Mouse (Mus musculus) liver, embryonic 11.5 days (tissue): ENCODE results near the gene Hk1. TPM values are rescaled to one million over a fixed set of nuclear protein-coding genes. Genes with fewer than 3 reads are reported as not detected.

Source experiments
- ATAC-seq: fragments of 200-750 bp; cut with Nextera tagmentation; replicated peaks from 2 replicates; pipeline ENCODE4 v1.8.0; 2017; ENCODE audit warnings: moderate number of reproducible peaks, mild to moderate bottlenecking, moderate TSS enrichment, moderate library complexity; ENCODE audit not compliant: low FRiP score
- DNase-seq: peaks from one replicate; pipeline ENCODE4 v3.0.0-alpha.2; 2017; ENCODE audit warnings: low spot score
- H3K27ac ChIP-seq: fragments of 300-500 bp; sonication (generic); 2 replicates; pipeline ENCODE4 v1.5.1; 2014; ENCODE audit warnings: mild to moderate bottlenecking, low read depth, low read length, control low read depth
- H3K27me3 ChIP-seq: fragments of 300-500 bp; sonication (generic); replicated peaks from 2 replicates; pipeline ENCODE4 v1.6.1; 2014; ENCODE audit warnings: low read length, mixed read lengths; ENCODE audit not compliant: control insufficient read depth, insufficient read depth
- H3K36me3 ChIP-seq: fragments of 300-500 bp; sonication (generic); 2 replicates; pipeline ENCODE4 v1.6.1; 2014; ENCODE audit warnings: mild to moderate bottlenecking, low read length, moderate library complexity, mixed read lengths; ENCODE audit not compliant: control insufficient read depth, insufficient read depth
- H3K4me1 ChIP-seq: fragments of 300-500 bp; sonication (generic); replicated peaks from 2 replicates; pipeline ENCODE4 v1.6.1; 2014; ENCODE audit warnings: low read length, mixed read lengths; ENCODE audit not compliant: control insufficient read depth, insufficient read depth
- H3K4me2 ChIP-seq: fragments of 300-500 bp; sonication (generic); 2 replicates; pipeline ENCODE4 v1.6.1; 2014; ENCODE audit warnings: mild to moderate bottlenecking, control low read depth, moderate library complexity
- H3K4me3 ChIP-seq: fragments of 300-500 bp; sonication (generic); 2 replicates; pipeline ENCODE4 v1.5.1; 2014; ENCODE audit warnings: low read depth, low read length, control low read depth
- H3K9ac ChIP-seq: fragments of 300-500 bp; sonication (generic); 2 replicates; pipeline ENCODE4 v1.6.1; 2014; ENCODE audit warnings: low read depth, low read length, control low read depth
- H3K9me3 ChIP-seq: fragments of 300-500 bp; sonication (generic); 2 replicates; pipeline ENCODE4 v1.6.1; 2016; ENCODE audit warnings: low read length, inconsistent platforms, mixed read lengths; ENCODE audit not compliant: control insufficient read depth
- WGBS: fragments of 180-500 bp; shearing (Covaris S2); extraction: QIAGEN DNeasy Blood & Tissue Kit; methylation state at CpG from one replicate; pipeline ENCODE4 v1.1.7; 2014; 5-methylcytosine and 5-hydroxymethylcytosine counted together
- polyA plus RNA-seq: library from polyadenylated mRNA; unstranded; fragments of >200 nt; fragmentation: Nextera tagmentation; extraction: Ambion mirVana; gene quantifications from 2 replicates; pipeline ENCODE4 v1.2.1, GENCODE M21; 2014

Hk1 gene
- polyA plus RNA-seq, 1 experiment from 2014 or later: 123 TPM

GRCm38 (mm10) chr10:62338626-62339025 is 41.1 kb downstream of the Hk1 start:
- H3K27me3 ChIP-seq: no peaks in the 10 kb centered on the region
- H3K9ac ChIP-seq: no peak overlapping the region
- no peaks in the 10 kb centered on the region for H3K9me3 ChIP-seq
- 25% methylated on average over 5 of the region's 5 CpGs for WGBS
- ATAC-seq (no peak), DNase-seq (no peak)
- peak overlapping the region; percentile 75 for H3K4me2 ChIP-seq
- H3K4me3 ChIP-seq: peak overlapping the region; percentile 48; the same call in 1 of the 2 replicates
- H3K36me3 ChIP-seq: no peaks in the 10 kb centered on the region
- peak overlapping the region; percentile 17; the same call in 1 of the 2 replicates for H3K27ac ChIP-seq
- peaks cover 66% of the 10 kb centered on the region for H3K4me1 ChIP-seq

DNA sequence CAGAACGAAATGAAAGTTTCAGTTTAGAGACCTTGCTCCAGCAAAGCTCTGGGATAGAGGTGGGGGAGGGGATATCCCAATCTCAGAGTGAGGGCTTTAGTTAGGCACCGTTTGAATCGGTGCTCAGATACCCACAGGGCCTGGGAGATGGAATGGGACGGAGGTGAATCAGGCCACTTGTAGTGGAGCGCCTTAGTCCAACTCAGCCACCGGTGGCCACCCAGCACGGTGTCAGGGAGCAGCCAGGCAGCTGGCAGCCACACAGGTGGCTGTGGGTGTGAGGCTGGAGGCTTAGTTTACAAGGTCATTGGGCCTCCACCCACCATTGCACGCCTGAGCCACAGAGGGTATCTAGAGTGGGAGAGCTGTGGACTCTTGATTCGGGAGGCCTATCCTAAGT is 41.5 kb downstream of the Hk1 start:
- Histone ChIP-seq H3K36me3 (no peaks in the 10 kb centered on the region), H3K27ac (peak overlapping the region; percentile 17; the same call in 1 of the 2 replicates), H3K9ac (no peak overlapping the region; the same call in 1 of the 2 replicates), H3K4me3 (peak overlapping the region; percentile 48; the same call in 1 of the 2 replicates), H3K9me3 (no peaks in the 10 kb centered on the region), H3K27me3 (no peaks in the 10 kb centered on the region), H3K4me2 (peak overlapping the region; percentile 75), H3K4me1 (peaks cover 66% of the 10 kb centered on the region)
- ATAC-seq (no peak), DNase-seq (no peak)
- WGBS: 54% methylated on average over 9 of the region's 9 CpGs

- Histone ChIP-seq H3K9ac (peak overlapping the region; percentile 42), H3K4me2 (peak overlapping the region; percentile 40), H3K27ac (peak overlapping the region; percentile 30), H3K36me3 (no peaks in the 10 kb centered on the region), H3K27me3 (no peaks in the 10 kb centered on the region), H3K9me3 (no peaks in the 10 kb centered on the region), H3K4me3 (no peak overlapping the region), H3K4me1 (peaks cover 68% of the 10 kb centered on the region)
- 33% methylated on average over 12 of the region's 12 CpGs for WGBS
- no peak for ATAC-seq
- no peak for DNase-seq
Observed at GRCm38 (mm10) chr10:62336601-62337578, 42.8 kb downstream of the Hk1 start.

DNA sequence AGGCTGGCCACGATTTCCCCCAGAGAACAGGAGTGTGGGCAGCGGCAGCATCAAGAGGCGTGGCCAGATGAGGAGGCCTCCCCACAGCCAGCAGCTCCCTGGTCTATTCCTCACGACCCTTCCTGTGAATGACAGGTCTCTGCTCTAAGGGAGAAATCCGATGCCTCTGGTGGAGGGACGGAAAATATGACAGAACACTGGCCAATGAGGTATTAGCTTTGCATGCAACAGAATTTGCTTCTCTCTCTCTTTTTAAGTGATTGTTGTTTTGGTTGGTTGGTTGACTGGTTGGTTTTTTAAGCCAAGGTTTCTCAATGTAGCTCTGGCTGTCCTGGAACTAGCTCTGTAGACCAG is 44.3 kb downstream of the Hk1 start:
- Histone ChIP-seq H3K4me3 (no peak overlapping the region), H3K27ac (0 out of 2 replicates have a peak overlapping the region, but pooled peaks have one; percentile 30), H3K4me2 (peak overlapping the region; percentile 45), H3K36me3 (no peaks in the 10 kb centered on the region), H3K4me1 (peaks cover 72% of the 10 kb centered on the region), H3K9ac (no peak overlapping the region), H3K27me3 (no peaks in the 10 kb centered on the region), H3K9me3 (no peaks in the 10 kb centered on the region)
- no peak for ATAC-seq
- DNase-seq: no peak
- WGBS: 14% methylated on average over 6 of the region's 6 CpGs

GRCm38 (mm10) chr10:62334686-62335422 is 44.9 kb downstream of the Hk1 start:
- 56% methylated on average over 20 of the region's 20 CpGs for WGBS
- no peak overlapping the region for H3K9ac ChIP-seq
- no peak overlapping the region for H3K4me3 ChIP-seq
- no peaks in the 10 kb centered on the region for H3K9me3 ChIP-seq
- H3K27me3 ChIP-seq: no peaks in the 10 kb centered on the region
- H3K36me3 ChIP-seq: no peaks in the 10 kb centered on the region
- H3K4me2 ChIP-seq: peak overlapping the region; percentile 45
- no peak for DNase-seq
- H3K4me1 ChIP-seq: peaks cover 76% of the 10 kb centered on the region
- peak; percentile 47; the same call in 1 of the 2 replicates for ATAC-seq
- H3K27ac ChIP-seq: 0 out of 2 replicates have a peak overlapping the region, but pooled peaks have one; percentile 21

DNA sequence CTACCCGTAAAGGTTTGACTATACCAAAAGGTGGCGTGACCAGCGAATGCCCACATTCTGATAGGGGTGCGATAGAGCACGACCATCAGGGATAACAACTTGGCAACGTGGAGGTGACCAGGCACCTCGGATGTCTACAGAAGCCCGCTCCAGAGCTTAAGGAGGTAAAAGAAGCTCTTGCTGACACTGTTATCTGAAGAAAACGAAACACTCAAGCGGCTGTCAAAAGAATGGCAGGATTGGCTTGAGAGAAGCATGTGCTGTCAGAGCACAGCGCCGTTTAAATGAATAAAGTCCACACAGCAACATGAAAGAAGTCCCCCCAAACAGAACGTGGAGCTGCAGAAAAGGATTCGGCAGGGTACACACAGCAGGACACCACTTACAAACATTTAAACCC is 46.4 kb downstream of the Hk1 start:
- H3K9me3 ChIP-seq: no peaks in the 10 kb centered on the region
- peak overlapping the region; percentile 90 for H3K27ac ChIP-seq
- H3K36me3 ChIP-seq: 0 out of 2 replicates have a peak, but pooled peaks cover 3% of the 10 kb centered on the region
- peaks cover 85% of the 10 kb centered on the region for H3K4me1 ChIP-seq
- H3K9ac ChIP-seq: peak overlapping the region; percentile 31; the same call in 1 of the 2 replicates
- H3K4me3 ChIP-seq: 0 out of 2 replicates have a peak overlapping the region, but pooled peaks have one; percentile 18
- peak overlapping the region; percentile 65 for H3K4me2 ChIP-seq
- no peaks in the 10 kb centered on the region for H3K27me3 ChIP-seq
- 62% methylated on average over 14 of the region's 14 CpGs for WGBS
- ATAC-seq (no peak), DNase-seq (no peak)

- 0 out of 2 replicates have a peak, but pooled peaks cover 3% of the 10 kb centered on the region for H3K36me3 ChIP-seq
- DNase-seq (peak; percentile 67), ATAC-seq (peak; percentile 81)
- peak overlapping the region; percentile 7 for H3K4me3 ChIP-seq
- H3K4me1 ChIP-seq: peaks cover 80% of the 10 kb centered on the region
- H3K27ac ChIP-seq: peak overlapping the region; percentile 90
- H3K4me2 ChIP-seq: peak overlapping the region; percentile 65
- no peaks in the 10 kb centered on the region for H3K9me3 ChIP-seq
- H3K27me3 ChIP-seq: no peaks in the 10 kb centered on the region
- peak overlapping the region; percentile 31; the same call in 1 of the 2 replicates for H3K9ac ChIP-seq
- WGBS: 17% methylated on average over 7 of the region's 7 CpGs
Observed at GRCm38 (mm10) chr10:62332514-62332913, 47.2 kb downstream of the Hk1 start.

DNA sequence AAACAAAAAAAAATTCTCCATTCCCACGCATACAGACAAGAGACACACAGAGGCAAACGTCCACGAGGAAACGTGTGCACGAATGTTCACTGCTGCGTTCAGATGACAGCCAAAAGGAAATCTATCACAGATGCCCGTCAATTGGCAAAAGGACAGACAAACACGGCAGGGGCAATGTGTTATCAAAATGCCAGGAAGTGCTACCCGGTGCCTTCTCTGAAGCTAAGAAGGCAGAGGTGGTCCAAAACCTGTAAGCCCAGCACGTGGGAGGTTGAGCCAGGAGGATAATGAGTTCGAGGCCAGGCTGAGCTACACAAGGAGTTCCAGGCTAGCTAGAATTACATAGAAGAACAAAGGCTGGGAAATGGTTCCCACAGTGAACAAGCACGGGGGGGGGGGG is 47.9 kb downstream of the Hk1 start:
- Histone ChIP-seq H3K4me3 (peak overlapping the region; percentile 7), H3K4me1 (peaks cover 73% of the 10 kb centered on the region), H3K9ac (peak overlapping the region; percentile 20), H3K4me2 (peak overlapping the region; percentile 65), H3K9me3 (no peaks in the 10 kb centered on the region), H3K27ac (peak overlapping the region; percentile 90), H3K27me3 (no peaks in the 10 kb centered on the region), H3K36me3 (0 out of 2 replicates have a peak, but pooled peaks cover 3% of the 10 kb centered on the region)
- 54% methylated on average over 12 of the region's 12 CpGs for WGBS
- no peak for DNase-seq
- no peak for ATAC-seq
